Mouse (Mus musculus) kidney, adult 2 months (tissue): ENCODE measurements around the gene Dld. TPM values are rescaled to one million over a fixed set of nuclear protein-coding genes. Genes with fewer than 3 reads are reported as not detected.

Experiments used
- DNase-seq: peaks from one replicate; pipeline ENCODE4 v3.0.0; 2021
- H3K27ac ChIP-seq: fragments of 200-500 bp; 2 replicates; pipeline ENCODE4 v1.5.1; 2012; ENCODE audit warnings: low read depth, low read length, control low read depth, inconsistent platforms; ENCODE audit not compliant: insufficient read depth
- H3K27me3 ChIP-seq: fragments of 200-500 bp; replicated peaks from 2 replicates; pipeline ENCODE4 v1.6.1; 2012; ENCODE audit warnings: mild to moderate bottlenecking, moderate library complexity, low read length, inconsistent platforms; ENCODE audit not compliant: control insufficient read depth, insufficient read depth
- H3K36me3 ChIP-seq: fragments of 200-500 bp; 2 replicates; pipeline ENCODE4 v1.6.1; 2012; ENCODE audit warnings: mild to moderate bottlenecking, moderate library complexity, low read length, inconsistent platforms; ENCODE audit not compliant: control insufficient read depth, insufficient read depth
- H3K4me1 ChIP-seq: fragments of 200-500 bp; 2 replicates; pipeline ENCODE4 v1.6.1; 2011; ENCODE audit warnings: low read length; ENCODE audit not compliant: control insufficient read depth, insufficient read depth
- H3K4me3 ChIP-seq: fragments of 200-500 bp; 2 replicates; pipeline ENCODE4 v1.5.1; 2011; ENCODE audit warnings: mild to moderate bottlenecking, low read depth, low read length, control low read depth; ENCODE audit not compliant: insufficient read depth
- CTCF ChIP-seq: fragments of 200-500 bp; conservative IDR thresholded peaks from 2 replicates; pipeline ENCODE4 v1.5.1; 2011; ENCODE audit warnings: low read depth, mild to moderate bottlenecking, control low read depth, low read length, moderate library complexity, mixed read lengths; ENCODE audit not compliant: insufficient read depth, insufficient read length
- POLR2A ChIP-seq: fragments of 200-500 bp; IDR thresholded peaks from one replicate; pipeline ENCODE4 v1.6.1; 2011; ENCODE audit warnings: low read depth, low read length, control low read depth
- WGBS: fragments of 180-500 bp; shearing (Covaris S2); methylation state at CpG from one replicate; pipeline ENCODE4 v1.1.7; 2018; 5-methylcytosine and 5-hydroxymethylcytosine counted together
- polyA plus RNA-seq: library from polyadenylated mRNA; depleted of rRNA; stranded (reverse); fragments of >200 nt; gene quantifications from 2 replicates; pipeline ENCODE4 v1.2.3, GENCODE M21; 2012; rRNA removed

Gene Dld
- polyA plus RNA-seq, 1 experiment: 72.5 TPM

DNA sequence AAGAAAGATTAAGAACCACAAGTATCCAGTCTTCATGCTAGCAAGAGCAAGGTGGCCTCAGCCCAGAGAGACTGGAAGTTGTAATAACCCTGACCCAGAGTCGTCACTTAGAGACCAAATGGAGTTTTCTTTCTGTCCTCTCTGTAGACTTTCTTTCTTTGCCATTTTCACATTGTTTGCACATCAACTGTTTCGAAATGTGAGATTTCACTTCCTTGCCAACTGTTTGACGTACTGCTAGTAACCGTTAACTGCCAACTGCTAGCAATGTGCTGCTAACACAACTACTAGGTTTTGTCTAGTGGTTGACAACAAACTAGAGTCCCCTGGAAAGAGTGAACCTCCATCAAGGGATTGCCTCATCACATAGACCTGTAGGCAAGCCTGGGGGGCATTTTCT lies 68.1 kb downstream of the Dld start:
- Histone ChIP-seq H3K27ac (peak overlapping the region; percentile 9; the same call in 1 of the 2 replicates), H3K27me3 (no peaks in the 10 kb centered on the region), H3K4me1 (peaks cover 24% of the 10 kb centered on the region), H3K36me3 (peaks cover 9% of the 10 kb centered on the region), H3K4me3 (no peak overlapping the region)
- no peak for TF ChIP-seq CTCF
- no peak for TF ChIP-seq POLR2A
- WGBS: 43% methylated on average over 4 of the region's 4 CpGs
- no peak for DNase-seq

DNA sequence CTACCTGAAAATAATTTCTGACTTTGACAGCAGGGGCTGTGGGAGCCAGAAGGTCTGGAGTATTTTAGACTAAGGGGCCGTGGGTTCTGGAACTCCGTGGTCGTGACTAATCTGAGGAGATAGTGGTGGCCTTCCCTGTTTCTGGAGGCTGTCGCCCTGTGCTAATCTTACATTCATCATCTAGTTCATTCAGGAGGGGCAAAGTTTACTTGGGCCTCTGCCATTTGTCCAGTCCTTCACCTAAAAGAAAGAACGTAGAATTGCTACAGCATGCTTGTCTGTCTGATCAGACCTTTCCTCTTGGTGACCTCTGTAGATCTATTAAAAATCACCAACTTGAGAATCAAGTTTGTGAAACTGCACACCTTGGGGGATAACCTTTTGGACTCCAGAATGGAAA lies 69.0 kb downstream of the Dld start:
- peak overlapping the region; percentile 31; the same call in 1 of the 2 replicates for H3K27ac ChIP-seq
- no peaks in the 10 kb centered on the region for H3K27me3 ChIP-seq
- no peak for TF ChIP-seq POLR2A
- no peak for TF ChIP-seq CTCF
- H3K4me1 ChIP-seq: peaks cover 24% of the 10 kb centered on the region
- 48% methylated on average over 5 of the region's 5 CpGs for WGBS
- H3K4me3 ChIP-seq: no peak overlapping the region
- peak; percentile 82 for DNase-seq
- H3K36me3 ChIP-seq: peaks cover 9% of the 10 kb centered on the region

Other genes starting within 250 kb of the Dld start
- gene Gm6993, start 110.7 kb downstream of the Dld start, polyA plus RNA-seq: not detected in 2 replicates
- gene Lamb1, start 86.2 kb downstream of the Dld start, polyA plus RNA-seq: 41.0 and 46.5 TPM in 2 replicates
- gene Slc26a3, start 39.4 kb upstream of the Dld start, polyA plus RNA-seq: 0.05 and 0.15 TPM in 2 replicates
- 4.7 and 7.3 TPM in 2 replicates for gene Cbll1, start 148.2 kb upstream of the Dld start, polyA plus RNA-seq
- 34.5 and 37.8 TPM in 2 replicates for gene Slc26a4, start 208.5 kb upstream of the Dld start, polyA plus RNA-seq